Mouse (Mus musculus) spleen, adult 2 months (tissue): ENCODE results near the gene Ctxn2. TPM values are rescaled to one million over a fixed set of nuclear protein-coding genes. Genes with fewer than 3 reads are reported as not detected.

ENCODE experiments used
- DNase-seq, 2 experiments: peaks; one replicate each; pipeline versions ENCODE4 v3.0.0 to v3.0.0-alpha.2; 2012 to 2021; ENCODE audit warnings: low spot score in 2 of 2, low read depth in 1 of 2
- H3K27ac ChIP-seq: fragments of 200-500 bp; 2 replicates; pipeline ENCODE4 v1.5.1; 2012; ENCODE audit warnings: low read length, inconsistent platforms; ENCODE audit not compliant: insufficient read depth
- H3K27me3 ChIP-seq: fragments of 200-500 bp; 2 replicates; pipeline ENCODE4 v1.6.1; 2012; ENCODE audit warnings: mild to moderate bottlenecking, moderate library complexity, low read length, inconsistent platforms; ENCODE audit not compliant: control insufficient read depth, insufficient read depth
- H3K36me3 ChIP-seq: fragments of 200-500 bp; 2 replicates; pipeline ENCODE4 v1.6.1; 2012; ENCODE audit warnings: mild to moderate bottlenecking, low read length, inconsistent platforms; ENCODE audit not compliant: control insufficient read depth, insufficient read depth
- H3K4me1 ChIP-seq: fragments of 200-500 bp; 2 replicates; pipeline ENCODE4 v1.6.1; 2011; ENCODE audit warnings: inconsistent platforms; ENCODE audit not compliant: control insufficient read depth, insufficient read depth, insufficient read length
- H3K4me3 ChIP-seq: fragments of 200-500 bp; 2 replicates; pipeline ENCODE4 v1.5.1; 2011; ENCODE audit warnings: mild to moderate bottlenecking, inconsistent platforms; ENCODE audit not compliant: insufficient read depth, insufficient read length; ENCODE audit errors: extremely low read depth
- CTCF ChIP-seq: fragments of 200-500 bp; IDR thresholded peaks from 2 replicates; pipeline ENCODE4 v1.5.1; 2011; ENCODE audit warnings: mild to moderate bottlenecking, inconsistent platforms; ENCODE audit not compliant: insufficient read depth, insufficient read length, insufficient replicate concordance; ENCODE audit errors: extremely low read depth
- POLR2A ChIP-seq: fragments of 200-500 bp; IDR thresholded peaks from 2 replicates; pipeline ENCODE4 v1.6.1; 2011; ENCODE audit warnings: low read depth, low read length, inconsistent platforms
- WGBS: fragments of 180-500 bp; shearing (Covaris S2); methylation state at CpG from one replicate; pipeline ENCODE4 v1.1.7; 2018; 5-methylcytosine and 5-hydroxymethylcytosine counted together
- polyA plus RNA-seq: library from polyadenylated mRNA; depleted of rRNA; stranded (reverse); fragments of >200 nt; gene quantifications from 2 replicates; pipeline ENCODE4 v1.2.3, GENCODE M21; 2012

Ctxn2 gene
- polyA plus RNA-seq, 1 experiment, result not detected

- Histone ChIP-seq H3K27me3 (no peaks in the 10 kb centered on the region), H3K4me1 (no peaks in the 10 kb centered on the region), H3K36me3 (no peaks in the 10 kb centered on the region), H3K27ac (no peak within 1 kb of the TSS), H3K4me3 (no peak within 1 kb of the TSS)
- TF ChIP-seq CTCF (no peak), POLR2A (no peak)
- DNase-seq, result no peak
- 90% methylated on average over 6 of the region's 6 CpGs for WGBS
Measured at GRCm38 (mm10) chr2:125152388-125152787, 15.9 kb downstream of the Ctxn2 start, which contains the start of gene Slc12a1. Gene Slc12a1, plus strand, starts transcription at chr2:125152505.

- Histone ChIP-seq H3K27ac (no peak overlapping the region), H3K4me1 (no peaks in the 10 kb centered on the region), H3K27me3 (no peaks in the 10 kb centered on the region), H3K4me3 (no peak overlapping the region), H3K36me3 (no peaks in the 10 kb centered on the region)
- DNase-seq, result no peak
- TF ChIP-seq POLR2A (no peak), CTCF (no peak)
- 90% methylated on average over 9 of the region's 9 CpGs for WGBS
Measured at GRCm38 (mm10) chr2:125154294-125154693, 17.8 kb downstream of the Ctxn2 start.

- 48% methylated on average over 2 of the region's 2 CpGs for WGBS
- Histone ChIP-seq H3K27ac (no peak overlapping the region), H3K27me3 (no peaks in the 10 kb centered on the region), H3K4me3 (no peak overlapping the region), H3K36me3 (no peaks in the 10 kb centered on the region), H3K4me1 (no peaks in the 10 kb centered on the region)
- no peak for DNase-seq
- TF ChIP-seq POLR2A, result no peak
- no peak for TF ChIP-seq CTCF
Measured at GRCm38 (mm10) chr2:125155504-125155903, 19.0 kb downstream of the Ctxn2 start.

DNA sequence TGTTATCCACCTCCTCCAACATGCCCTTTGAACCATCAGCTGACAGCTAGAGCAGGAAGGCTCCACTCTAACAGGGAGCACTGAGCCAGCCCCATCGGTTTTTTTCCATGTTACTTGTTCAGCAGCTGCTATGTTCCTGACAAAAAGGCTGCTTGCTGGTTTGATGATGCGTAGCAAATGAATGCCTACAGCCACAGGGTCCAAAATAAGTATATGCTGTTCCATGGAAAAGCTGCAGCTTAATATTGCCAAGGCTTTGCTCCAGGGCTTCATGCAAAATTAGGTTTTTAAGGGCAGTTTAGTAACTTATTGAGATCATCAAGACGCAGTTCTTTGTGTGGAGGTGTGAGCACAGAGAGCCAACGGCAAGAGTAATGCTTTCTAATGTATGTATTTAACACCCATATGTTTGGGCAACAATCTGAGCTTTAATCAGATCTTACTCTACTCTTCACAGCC lies 25.5 kb downstream of the Ctxn2 start:
- no peaks in the 10 kb centered on the region for H3K36me3 ChIP-seq
- no peak overlapping the region for H3K27ac ChIP-seq
- DNase-seq, result no peak
- no peak for TF ChIP-seq POLR2A
- TF ChIP-seq CTCF, result no peak
- H3K27me3 ChIP-seq, result no peaks in the 10 kb centered on the region
- no peak overlapping the region for H3K4me3 ChIP-seq
- no peaks in the 10 kb centered on the region for H3K4me1 ChIP-seq
- WGBS, result 85% methylated on average over 4 of the region's 4 CpGs

GRCm38 (mm10) chr2:125178225-125178798 lies 41.8 kb downstream of the Ctxn2 start:
- Histone ChIP-seq H3K36me3 (no peaks in the 10 kb centered on the region), H3K27ac (no peak overlapping the region), H3K27me3 (no peaks in the 10 kb centered on the region), H3K4me3 (no peak overlapping the region), H3K4me1 (no peaks in the 10 kb centered on the region)
- DNase-seq, result no peak
- 87% methylated on average over 7 of the region's 7 CpGs for WGBS
- no peak for TF ChIP-seq CTCF
- no peak for TF ChIP-seq POLR2A

DNA sequence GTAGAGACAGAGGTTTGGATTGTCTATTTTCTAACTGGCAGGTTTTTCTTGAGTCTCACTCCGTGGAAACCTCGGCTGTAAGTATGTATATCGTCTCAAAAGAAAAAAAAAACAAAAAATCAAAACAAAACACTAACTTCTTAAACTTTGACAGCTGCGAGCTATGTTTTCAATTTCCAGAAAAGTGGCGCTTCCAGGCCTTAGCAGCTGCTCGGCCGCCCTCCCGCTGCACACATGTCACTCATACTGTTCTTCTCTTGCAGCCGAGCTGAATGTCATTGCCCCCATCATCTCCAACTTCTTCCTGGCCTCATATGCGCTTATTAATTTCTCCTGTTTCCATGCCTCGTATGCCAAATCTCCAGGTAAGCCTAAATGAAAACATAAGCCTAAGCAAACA lies 51.4 kb downstream of the Ctxn2 start:
- no peak for DNase-seq
- no peak overlapping the region for H3K4me3 ChIP-seq
- 87% methylated on average over 11 of the region's 11 CpGs for WGBS
- H3K36me3 ChIP-seq, result no peaks in the 10 kb centered on the region
- H3K27ac ChIP-seq, result no peak overlapping the region
- TF ChIP-seq POLR2A (no peak), CTCF (no peak)
- no peaks in the 10 kb centered on the region for H3K27me3 ChIP-seq
- H3K4me1 ChIP-seq, result no peaks in the 10 kb centered on the region

- no peaks in the 10 kb centered on the region for H3K36me3 ChIP-seq
- TF ChIP-seq CTCF, result peak; percentile 75; the same call in 1 of the 2 replicates
- TF ChIP-seq POLR2A, result no peak
- WGBS, result 3% methylated on average over 2 of the region's 2 CpGs
Measured at GRCm38 (mm10) chr2:125189197-125189596, 52.7 kb downstream of the Ctxn2 start.

More at GRCm38 (mm10) chr2:125189197-125189596, 52.7 kb downstream of the Ctxn2 start:
- Histone ChIP-seq H3K4me3 (no peak overlapping the region), H3K27me3 (no peaks in the 10 kb centered on the region; the same call in 1 of the 2 replicates), H3K4me1 (no peaks in the 10 kb centered on the region), H3K27ac (no peak overlapping the region)
- peak; percentile 31 to 41 for DNase-seq
